12 mouse cellular contexts compared by ENCODE assay signal in genomic region chr3:149233691-149234131, GRCm38 (mm10).
DNase-seq lines count a peak whose midpoint lies in the region; ATAC-seq lines count a peak whose summit lies in the region.
"Had no signal": no experiment of that assay in that cellular context is flagged by ENCODE, and none has a peak within 500 bp of the region (broad histone marks: within the 10 kb centered on the region; RNA-seq: fewer than 3 reads in every experiment).

No protein-coding gene starts in this region.

- DNase-seq in kidney, adult 11 months: peak; percentile 26
- DNase-seq in adrenal gland, adult (ENCODE audit: inconsistent age in 2 of 2, low spot score in 1 of 2): peak; percentile 61 to 90
- peak; percentile 33 for DNase-seq in large intestine, adult 2 months (ENCODE audit: low read depth, low spot score)
- no peak for DNase-seq in spleen, adult 18-20 months
- no peak for DNase-seq in cerebellum, adult 11 months
- DNase-seq in hindbrain, embryonic 14.5 days (ENCODE audit: low spot score): no peak
- DNase-seq: cerebellum, adult 2 months; gastrocnemius, adult 2 months; liver, embryonic 13.5 days; thymus, postnatal 4 days had no signal

- H3K36me3 ChIP-seq in kidney, embryonic 14.5 days (ENCODE audit: control insufficient read depth, insufficient read depth, low read length): no peaks in the 10 kb centered on the region
- no peaks in the 10 kb centered on the region for H3K36me3 ChIP-seq in heart, embryonic 16.5 days (ENCODE audit: control insufficient read depth, insufficient read depth)
- no peaks in the 10 kb centered on the region for H3K36me3 ChIP-seq in hindbrain, embryonic 14.5 days (replicated peaks; ENCODE audit: control insufficient read depth, insufficient read depth)
- H3K36me3 ChIP-seq: liver, embryonic 13.5 days had no signal

- no peaks in the 10 kb centered on the region for H3K4me1 ChIP-seq in kidney, embryonic 14.5 days (ENCODE audit: control insufficient read depth, insufficient read depth, low read length)
- H3K4me1 ChIP-seq in heart, embryonic 16.5 days (ENCODE audit: control insufficient read depth, insufficient read depth, low read length): peaks cover 7% of the 10 kb centered on the region
- no peaks in the 10 kb centered on the region for H3K4me1 ChIP-seq in hindbrain, embryonic 14.5 days (replicated peaks; ENCODE audit: control insufficient read depth, insufficient read depth, low read length)
- H3K4me1 ChIP-seq: liver, embryonic 13.5 days had no signal

- no peak for ATAC-seq in kidney, embryonic 14.5 days (ENCODE audit: low FRiP score, low TSS enrichment)
- ATAC-seq in heart, embryonic 16.5 days (replicated peaks; ENCODE audit: extremely low read depth, insufficient read depth, low FRiP score): peak; percentile 63; the same call in 1 of the 2 replicates
- no peak for ATAC-seq in hindbrain, embryonic 14.5 days (ENCODE audit: low FRiP score)

- no peak overlapping the region for H3K9ac ChIP-seq in kidney, embryonic 14.5 days (ENCODE audit: low read depth, low read length)
- H3K9ac ChIP-seq in heart, embryonic 16.5 days (ENCODE audit: low read length): no peak overlapping the region
- H3K9ac ChIP-seq in hindbrain, embryonic 14.5 days: no peak overlapping the region
- H3K9ac ChIP-seq: liver, embryonic 13.5 days had no signal

- H3K4me3 ChIP-seq in kidney, embryonic 14.5 days (ENCODE audit: low read length): no peak overlapping the region
- H3K4me3 ChIP-seq in heart, embryonic 16.5 days (ENCODE audit: low read length): no peak overlapping the region
- no peak overlapping the region for H3K4me3 ChIP-seq in hindbrain, embryonic 14.5 days (replicated peaks; ENCODE audit: low read length)
- H3K4me3 ChIP-seq: gastrocnemius, adult 2 months; liver, embryonic 13.5 days had no signal

- no peak overlapping the region for H3K27ac ChIP-seq in kidney, embryonic 14.5 days (ENCODE audit: low read depth, low read length)
- H3K27ac ChIP-seq in heart, embryonic 16.5 days (ENCODE audit: low read length): peak overlapping the region; percentile 67
- no peak overlapping the region for H3K27ac ChIP-seq in hindbrain, embryonic 14.5 days
- H3K27ac ChIP-seq: liver, embryonic 13.5 days had no signal

- no peaks in the 10 kb centered on the region for H3K27me3 ChIP-seq in kidney, embryonic 14.5 days (ENCODE audit: control insufficient read depth, insufficient read depth, low read length)
- H3K27me3 ChIP-seq in heart, embryonic 16.5 days (ENCODE audit: control insufficient read depth, insufficient read depth, low read length): no peaks in the 10 kb centered on the region
- H3K27me3 ChIP-seq in hindbrain, embryonic 14.5 days (ENCODE audit: control insufficient read depth, insufficient read depth, low read length): no peaks in the 10 kb centered on the region
- H3K27me3 ChIP-seq: liver, embryonic 13.5 days had no signal

- WGBS in kidney, embryonic 14.5 days: 50% methylated on average over 8 of the region's 8 CpGs
- 43% methylated on average over 8 of the region's 8 CpGs for WGBS in heart, embryonic 16.5 days
- WGBS in large intestine, adult 2 months: 24% methylated on average over 8 of the region's 8 CpGs
- 80% methylated on average over 8 of the region's 8 CpGs for WGBS in hindbrain, embryonic 14.5 days

- H3K4me2 ChIP-seq in kidney, embryonic 14.5 days (replicated peaks; ENCODE audit: low read depth, low read length): no peak overlapping the region
- H3K4me2 ChIP-seq in heart, embryonic 16.5 days (ENCODE audit: low read depth, low read length): no peak overlapping the region
- no peak overlapping the region for H3K4me2 ChIP-seq in hindbrain, embryonic 14.5 days (replicated peaks)
- H3K4me2 ChIP-seq: liver, embryonic 13.5 days had no signal

- no peaks in the 10 kb centered on the region for H3K9me3 ChIP-seq in kidney, embryonic 14.5 days (ENCODE audit: control insufficient read depth, low read length)
- 0 out of 2 replicates have a peak, but pooled peaks cover 3% of the 10 kb centered on the region for H3K9me3 ChIP-seq in heart, embryonic 16.5 days (replicated peaks; ENCODE audit: control insufficient read depth, low read length)
- H3K9me3 ChIP-seq in hindbrain, embryonic 14.5 days (ENCODE audit: control insufficient read depth, low read length): no peaks in the 10 kb centered on the region
- H3K9me3 ChIP-seq: liver, embryonic 13.5 days had no signal

Comparison
In these comparisons a context has a peak if more than half of its experiments do, and no peak if none do; other contexts are left out.
1. DNase-seq: peak in kidney, adult 11 months (single experiment), adrenal gland, adult (2 of 2) and large intestine, adult 2 months (single experiment); none in spleen, adult 18-20 months (0 of 2), cerebellum, adult 11 months (single experiment) and hindbrain, embryonic 14.5 days (single experiment).